Mouse (Mus musculus): ENCODE results near the gene Shroom3.
A peak's percentile ranks its signal among the peaks of the same experiment; 100 is the strongest.

Shroom3 gene

DNA sequence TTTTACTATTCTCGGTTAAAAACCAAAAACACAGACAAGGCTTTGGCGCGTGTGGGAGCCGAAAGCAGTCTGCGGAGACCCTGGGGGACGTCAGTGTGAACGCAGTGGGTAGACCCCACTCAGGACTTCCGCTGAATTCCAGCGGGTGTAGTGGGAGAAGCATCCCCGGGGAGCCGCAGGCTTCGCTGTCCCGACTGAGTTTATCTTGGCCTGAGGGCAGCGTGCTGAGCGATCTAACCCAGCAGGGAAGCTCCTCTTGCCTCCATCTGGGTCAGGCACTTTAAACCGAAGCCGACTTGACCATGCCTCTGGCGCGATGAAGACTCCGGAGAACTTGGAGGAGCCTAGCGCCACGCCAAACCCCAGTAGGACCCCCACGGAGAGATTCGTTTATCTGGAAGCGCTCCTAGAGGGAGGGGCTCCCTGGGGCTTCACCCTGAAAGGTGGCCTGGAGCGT, at the start of gene Shroom3:
TSS of gene Shroom3 (plus strand) at position 85 of the 457 bp plus-strand sequence.
- peak; percentile 34 for DNase-seq

GRCm38 (mm10) chr5:92633526-92633925, 49.7 kb upstream of the Shroom3 start:
- no peak for DNase-seq

- DNase-seq: no peak
Observed at GRCm38 (mm10) chr5:92634916-92635315, 48.3 kb upstream of the Shroom3 start.

DNA sequence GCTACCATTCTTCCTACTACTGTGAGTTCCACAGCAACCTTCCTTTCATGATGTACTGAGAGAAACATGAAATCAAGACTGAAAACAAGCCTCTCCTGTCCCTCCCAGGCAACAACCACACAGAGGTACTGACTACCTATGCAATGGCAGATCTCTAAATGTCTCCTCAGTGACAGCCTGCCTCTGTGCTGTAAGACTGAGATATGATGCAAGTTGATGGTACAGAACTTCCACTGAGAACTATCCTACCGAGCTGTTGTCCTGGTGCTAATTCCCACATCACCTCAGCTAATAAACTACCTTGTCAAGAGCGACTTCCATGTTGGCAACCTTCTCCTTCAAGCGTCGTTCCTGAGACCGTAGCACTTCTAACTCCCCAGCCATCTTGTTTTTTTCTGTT, 47.3 kb upstream of the Shroom3 start:
- DNase-seq: no peak

- DNase-seq: peak; percentile 6
Observed at GRCm38 (mm10) chr5:92640861-92641260, 42.4 kb upstream of the Shroom3 start.

DNA sequence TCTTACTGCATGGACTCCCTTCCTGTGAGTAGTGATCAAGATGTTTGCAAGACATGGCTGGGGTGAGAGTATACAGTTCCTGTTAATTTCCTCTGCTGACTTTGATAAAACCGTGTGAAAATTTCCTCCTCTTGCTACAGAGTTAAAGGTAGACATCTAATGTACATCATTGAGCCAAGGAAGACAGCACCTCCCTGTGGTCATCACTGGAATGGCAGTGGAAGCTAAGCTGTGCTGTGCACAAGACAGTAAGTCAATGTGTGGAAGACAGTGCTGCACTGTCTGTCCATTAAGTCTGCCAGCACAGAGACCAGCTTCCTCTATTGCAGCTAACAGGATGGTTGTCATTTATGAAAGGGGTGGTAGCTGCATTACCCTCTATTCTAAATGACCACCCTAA, 27.0 kb upstream of the Shroom3 start:
- DNase-seq: peak; percentile 64

- no peak for DNase-seq
Observed at GRCm38 (mm10) chr5:92664321-92664720, 18.9 kb upstream of the Shroom3 start.

GRCm38 (mm10) chr5:92666860-92667259, 16.4 kb upstream of the Shroom3 start:
- DNase-seq: no peak

DNA sequence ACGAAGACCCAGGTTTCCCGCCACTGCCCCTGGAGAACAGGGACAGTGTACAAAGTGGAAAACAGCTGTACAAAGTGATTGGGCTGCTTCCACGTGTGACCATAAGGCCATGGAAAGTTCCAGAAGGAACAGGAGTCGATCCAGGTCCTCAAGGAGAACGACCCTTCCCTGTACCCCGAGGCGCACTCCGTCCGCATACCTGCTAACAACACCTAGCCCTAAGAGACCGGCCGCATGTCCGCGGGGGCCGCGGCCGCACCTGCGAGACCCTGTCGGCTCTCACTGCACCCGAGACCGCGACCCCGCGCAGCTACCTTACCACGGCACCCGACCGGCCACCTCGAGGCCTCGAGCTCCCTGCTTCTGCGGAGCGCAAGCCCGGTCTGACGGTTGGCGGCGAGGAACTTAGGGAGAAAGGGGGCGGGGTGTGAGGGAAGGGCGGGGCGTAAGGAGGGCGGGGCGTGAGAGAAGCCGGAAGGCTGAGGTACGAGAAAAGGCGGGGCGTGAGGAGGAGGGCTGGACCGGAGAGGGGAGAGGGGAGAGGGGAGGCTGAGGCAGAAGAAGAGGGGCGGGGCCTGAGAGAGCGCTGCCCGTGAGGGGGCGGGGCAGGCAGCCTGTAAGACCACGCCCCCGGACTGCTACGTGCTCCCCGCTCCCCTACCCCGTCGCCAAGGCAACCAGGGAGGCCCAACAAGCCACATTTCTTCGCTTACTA, 8.2 kb upstream of the Shroom3 start, which contains the start of gene Ccdc158:
TSS of gene Ccdc158 (minus strand) at position 413 of the 715 bp plus-strand sequence.
- DNase-seq: peak; percentile 77

GRCm38 (mm10) chr5:92675574-92675920, 7.7 kb upstream of the Shroom3 start:
- no peak for DNase-seq

DNA sequence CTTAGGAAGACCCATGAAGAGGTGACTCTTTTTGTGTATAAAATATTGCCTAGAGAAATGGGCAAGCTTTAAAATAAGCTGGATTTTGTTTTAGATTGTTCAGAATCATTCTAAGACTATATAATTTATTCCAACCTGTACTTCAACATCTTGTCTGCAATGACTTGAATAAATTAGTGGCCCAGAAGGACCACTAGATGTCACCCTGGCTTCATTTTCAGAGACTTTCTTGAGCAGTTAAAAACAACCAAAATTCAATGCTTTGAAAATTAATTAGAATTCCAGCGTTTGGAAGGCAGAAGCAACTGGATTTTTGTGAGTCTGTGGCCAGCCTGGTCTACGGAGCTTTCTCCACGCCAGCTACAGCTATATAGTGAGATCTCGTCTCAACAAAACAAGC, 3.8 kb upstream of the Shroom3 start:
- peak; percentile 18 for DNase-seq

GRCm38 (mm10) chr5:92681861-92682260, 1.4 kb upstream of the Shroom3 start:
- DNase-seq: no peak

GRCm38 (mm10) chr5:92682621-92683348, 450 bp upstream of the Shroom3 start:
- peak; percentile 40 for DNase-seq

DNA sequence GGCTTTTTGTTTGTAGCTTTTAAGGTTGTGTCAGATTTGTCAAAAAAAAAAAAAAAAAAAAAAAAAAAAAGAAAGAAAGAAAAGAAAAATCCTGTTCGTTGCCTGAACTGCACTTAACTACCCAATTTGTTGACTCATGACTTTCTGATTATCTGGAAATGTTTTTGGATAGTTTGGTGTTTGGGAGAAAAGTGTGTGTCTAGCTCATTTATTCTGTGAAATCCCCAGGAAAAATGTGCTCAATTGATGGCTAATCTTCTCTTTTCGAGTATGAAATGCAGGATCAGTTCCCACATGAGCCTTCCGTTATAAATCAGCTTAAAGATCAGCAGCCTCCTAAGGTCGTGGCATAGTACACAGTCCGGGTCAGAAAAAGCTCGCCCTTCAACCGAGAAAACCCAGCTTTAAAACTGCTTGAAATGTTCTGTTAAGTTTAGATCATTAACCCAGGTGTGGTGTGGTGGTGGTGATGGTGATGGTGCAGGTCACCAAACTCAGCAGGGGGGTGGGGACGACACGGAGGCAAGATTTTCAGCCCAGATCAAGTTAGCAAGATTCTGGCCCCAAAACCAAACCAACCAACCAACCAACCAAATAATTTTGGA, 738 bp downstream of the Shroom3 start:
- peak; percentile 33 for DNase-seq

DNA sequence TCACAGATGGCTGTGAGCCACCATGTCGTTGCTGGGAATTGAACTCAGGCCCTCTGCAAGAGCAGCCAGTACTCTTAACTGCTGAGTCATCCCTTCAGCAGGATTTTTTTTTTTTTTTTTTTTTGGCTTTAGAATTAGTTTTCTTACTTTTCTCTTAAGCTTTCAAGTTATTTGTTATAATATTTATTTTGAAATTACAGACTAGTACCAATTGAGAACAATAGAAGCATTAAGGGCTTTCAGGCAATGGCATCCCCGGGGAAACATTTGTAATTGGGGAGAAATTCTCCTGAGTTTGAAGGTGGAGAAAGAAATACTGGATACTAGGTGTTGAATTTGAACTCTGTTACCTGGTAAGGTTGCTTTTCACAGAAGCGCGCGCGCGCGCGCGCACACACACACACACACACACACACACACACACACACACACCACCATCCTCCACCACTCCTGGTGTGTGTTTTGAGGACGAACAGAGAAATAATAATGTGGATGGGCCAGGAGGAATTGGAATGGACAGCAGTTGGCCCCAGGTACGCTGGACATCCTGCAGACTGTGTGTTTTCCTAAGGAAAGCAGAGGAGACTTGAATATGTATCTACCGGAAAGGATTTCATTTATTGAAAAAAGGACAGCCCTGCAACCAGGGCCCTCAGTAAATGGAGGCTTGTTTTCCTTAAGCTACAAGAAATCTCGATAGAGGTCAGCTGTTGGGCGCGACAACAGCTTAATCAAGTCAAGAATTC, 1.7 kb downstream of the Shroom3 start:
- no peak for DNase-seq

- DNase-seq: no peak
Observed at GRCm38 (mm10) chr5:92688124-92688523, 4.9 kb downstream of the Shroom3 start.

DNA sequence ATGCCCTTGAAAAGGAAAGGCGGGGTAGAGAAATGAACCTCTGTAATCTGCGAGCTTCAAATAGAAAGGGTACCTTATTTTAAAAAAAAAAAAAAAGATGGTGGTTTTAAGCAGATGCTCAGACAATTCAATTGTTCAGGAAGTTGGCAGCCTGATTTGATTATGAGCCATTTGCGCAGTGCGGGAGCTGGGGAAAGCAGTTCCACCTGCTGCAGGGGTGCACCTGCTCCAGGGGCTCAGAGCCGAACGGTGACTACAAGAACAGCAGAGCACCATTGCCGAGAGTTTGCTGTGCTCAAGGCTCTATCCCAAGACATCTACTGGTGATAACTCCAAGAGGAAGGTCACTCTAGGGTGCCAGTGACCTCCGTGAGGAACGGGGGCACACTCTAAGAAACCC, 5.3 kb downstream of the Shroom3 start:
- DNase-seq: no peak

GRCm38 (mm10) chr5:92692206-92693007, 9.2 kb downstream of the Shroom3 start:
- DNase-seq: no peak

DNA sequence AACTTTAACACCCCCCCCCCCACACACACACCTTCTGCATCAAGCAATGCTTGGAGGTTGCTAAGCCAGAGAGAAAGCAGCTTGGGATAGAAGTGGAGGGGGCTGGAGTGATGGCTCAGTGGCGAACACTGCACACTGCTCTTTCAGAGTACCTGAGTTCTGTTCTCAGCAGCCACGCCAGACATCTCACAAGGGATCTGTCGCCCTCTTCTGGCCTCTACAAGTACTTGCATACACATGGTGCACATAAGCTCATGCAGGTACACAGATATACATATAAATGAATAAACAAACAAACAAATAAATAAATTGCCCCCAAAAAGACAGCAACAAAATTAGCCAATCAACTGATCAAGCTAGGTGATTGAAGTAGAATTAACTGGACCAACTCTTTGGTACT, 10.5 kb downstream of the Shroom3 start:
- no peak for DNase-seq

- no peak for DNase-seq
Observed at GRCm38 (mm10) chr5:92694316-92694995, 11.2 kb downstream of the Shroom3 start.

DNA sequence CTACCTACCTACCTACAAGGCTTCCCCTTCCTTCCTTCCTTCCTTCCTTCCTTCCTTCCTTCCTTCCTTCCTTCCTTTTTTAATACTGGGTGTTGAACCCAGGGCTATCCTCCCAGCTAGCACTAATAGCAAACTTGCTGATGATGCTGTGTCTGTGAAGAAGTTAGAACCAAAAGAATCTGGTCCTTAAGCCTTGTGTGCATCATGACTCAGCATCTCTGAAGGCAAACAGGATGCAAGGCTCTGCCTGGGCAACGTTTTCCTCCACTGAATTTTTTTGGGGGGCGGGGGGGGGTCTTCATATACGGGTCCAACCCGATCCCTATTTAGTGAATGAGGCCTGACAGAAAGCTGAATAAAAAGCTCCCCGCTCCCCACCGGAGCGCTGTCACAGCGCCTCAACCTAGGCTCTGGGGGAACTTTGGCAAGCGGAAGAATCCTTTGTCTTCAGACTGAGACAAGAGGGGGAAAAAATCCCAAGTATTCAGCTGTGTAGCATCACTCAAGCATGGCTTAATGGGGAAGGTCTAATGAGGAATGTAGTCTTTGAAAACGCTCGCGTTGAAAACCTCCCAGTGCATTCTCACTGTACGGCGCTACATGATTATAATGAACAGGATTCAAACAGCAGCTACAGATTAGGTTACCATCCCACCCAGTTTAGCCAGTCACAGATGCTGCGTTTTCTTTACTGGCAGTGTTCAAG, 15.0 kb downstream of the Shroom3 start:
- no peak for DNase-seq

Data from kidney, adult 11 months (tissue).